Mouse (Mus musculus): ENCODE data around the gene Tcte2. TPM values are rescaled to one million over a fixed set of nuclear protein-coding genes. Genes with fewer than 3 reads are reported as not detected.

The Tcte2 gene
- total RNA-seq, 2 experiments from 2014 or later = 12.9 to 15.9 TPM

DNA sequence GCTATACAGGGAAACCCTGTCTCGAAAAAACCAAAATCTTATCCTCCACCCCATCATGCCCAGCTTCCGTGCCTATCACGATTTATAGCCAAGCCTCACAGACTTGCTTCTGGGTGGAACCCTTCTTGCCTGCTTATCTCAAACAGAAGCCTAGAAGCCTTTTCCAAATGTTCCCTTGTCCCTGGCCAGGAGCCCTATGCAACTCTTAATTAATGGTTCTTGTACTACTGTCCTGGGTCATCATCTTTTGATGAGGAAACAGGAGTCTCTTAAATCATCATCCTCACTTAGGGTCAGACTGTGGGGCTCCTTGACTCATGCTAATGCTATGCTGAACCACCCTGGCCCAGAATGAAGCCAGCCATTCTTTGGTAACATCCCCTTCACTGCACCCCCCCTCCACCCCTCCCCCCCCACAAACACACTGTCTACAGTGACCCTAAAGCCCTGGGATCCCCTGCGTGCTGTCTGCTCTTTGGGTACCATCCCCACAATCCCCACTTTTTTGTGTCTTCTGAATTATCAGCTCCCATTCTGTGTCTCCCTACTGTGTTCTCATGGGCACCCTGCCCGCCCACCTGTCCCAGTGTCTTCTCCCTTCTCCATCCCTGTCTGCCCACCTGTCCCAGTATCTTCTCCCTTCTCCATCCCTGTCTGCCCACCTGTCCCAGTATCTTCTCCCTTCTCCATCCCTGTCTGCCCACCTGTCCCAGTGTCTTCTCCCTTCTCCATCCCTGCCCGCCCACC is 30.5 kb downstream of the Tcte2 start:
- intact Hi-C loops (cut with DNase I) = no loop called here
- no peak for DNase-seq (ENCODE audit: low spot score in 2 of 2)

GRCm38 (mm10) chr17:13726832-13727355 is 34.7 kb downstream of the Tcte2 start:
- intact Hi-C loops (cut with DNase I) = no loop called here
- no peak for DNase-seq (ENCODE audit: low spot score in 2 of 2)

- intact Hi-C loops (cut with DNase I) = no loop called here
- no peak for DNase-seq (ENCODE audit: low spot score in 2 of 2)
These were observed 36.5 kb downstream of the Tcte2 start for GRCm38 (mm10) chr17:13725004-13725550.

- no peak for DNase-seq (ENCODE audit: low spot score in 2 of 2)
- intact Hi-C loops (cut with DNase I) = no loop called here
These were observed 39.2 kb downstream of the Tcte2 start for GRCm38 (mm10) chr17:13722434-13722833.

GRCm38 (mm10) chr17:13721372-13721771 is 40.3 kb downstream of the Tcte2 start:
- no peak for DNase-seq (ENCODE audit: low spot score in 2 of 2)
- intact Hi-C loops (cut with DNase I) = no loop called here

DNA sequence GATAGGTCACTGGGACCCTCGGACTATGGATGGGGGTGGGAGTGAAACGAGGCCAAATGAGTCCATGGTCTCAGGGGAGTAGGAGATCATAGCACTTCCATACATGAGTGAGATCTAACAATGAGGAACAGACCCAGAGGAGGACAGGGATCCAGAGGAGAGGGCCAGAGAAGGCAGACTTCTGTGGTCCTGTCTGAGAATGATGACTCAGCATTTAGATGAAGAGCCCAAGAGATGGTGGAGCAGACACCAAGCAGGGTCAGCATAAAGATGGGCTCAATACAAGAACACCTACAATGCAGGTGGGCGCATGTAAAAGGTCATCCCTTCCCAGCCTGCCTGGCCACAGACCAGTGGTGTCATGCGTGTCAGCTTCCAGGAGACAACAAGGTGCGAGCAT is 41.4 kb downstream of the Tcte2 start:
- intact Hi-C loops (cut with DNase I) = no loop called here

DNA sequence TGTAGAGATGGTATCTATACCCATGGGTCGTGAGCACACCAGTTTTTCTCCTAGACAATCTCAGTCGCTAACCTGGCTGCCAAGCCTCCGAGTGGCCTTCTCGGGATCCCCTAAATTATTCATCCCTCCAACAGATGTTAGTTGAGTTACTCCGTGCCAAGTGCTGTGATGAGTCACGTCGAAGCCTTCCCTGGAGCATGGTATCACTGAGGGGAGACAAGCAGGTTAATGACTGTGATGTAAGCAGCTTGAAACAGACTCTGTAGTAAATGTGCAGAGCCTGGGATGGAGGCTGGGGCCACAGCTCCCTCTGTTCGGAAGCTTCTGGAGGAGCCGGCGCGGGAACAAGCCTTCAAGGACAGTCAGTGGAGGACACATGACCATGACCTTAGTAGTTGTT is 44.2 kb downstream of the Tcte2 start:
- intact Hi-C loops (cut with DNase I) = no loop called here
- DNase-seq (ENCODE audit: low spot score in 2 of 2) = peak in 1 of 2 experiments; percentile 30

More for the DNA sequence above, 41.4 kb downstream of the Tcte2 start:
- DNase-seq (ENCODE audit: low spot score in 2 of 2) = no peak

GRCm38 (mm10) chr17:13716336-13716735 is 45.3 kb downstream of the Tcte2 start:
- intact Hi-C loops (cut with DNase I) = no loop called here

GRCm38 (mm10) chr17:13715511-13715910 is 46.1 kb downstream of the Tcte2 start:
- intact Hi-C loops (cut with DNase I) = no loop called here
- no peak for DNase-seq (ENCODE audit: low spot score in 2 of 2)

More at GRCm38 (mm10) chr17:13716336-13716735, 45.3 kb downstream of the Tcte2 start:
- no peak for DNase-seq (ENCODE audit: low spot score in 2 of 2)

- intact Hi-C loops (cut with DNase I) = no loop called here
- no peak for DNase-seq (ENCODE audit: low spot score in 2 of 2)
These were observed 47.0 kb downstream of the Tcte2 start for GRCm38 (mm10) chr17:13714654-13715053.

DNA sequence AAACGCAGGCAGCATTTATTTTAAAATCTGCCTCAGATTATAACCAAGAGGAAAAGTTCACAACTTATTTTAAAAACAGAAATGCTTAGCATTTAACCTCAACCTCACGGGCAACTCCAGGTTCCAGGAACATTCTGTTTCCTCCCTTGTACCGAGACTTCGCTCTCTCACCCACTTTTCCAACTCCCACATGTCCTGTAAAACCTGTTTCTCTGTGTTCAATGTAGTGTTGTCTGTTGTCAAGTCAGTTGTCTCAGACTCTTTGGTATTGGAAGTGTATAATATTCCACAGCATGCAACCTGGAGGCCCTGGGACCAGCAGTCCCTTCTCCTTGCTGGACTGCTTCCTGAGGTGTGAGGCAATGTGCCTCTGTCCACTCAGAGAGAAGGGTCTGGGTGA is 47.5 kb downstream of the Tcte2 start:
- intact Hi-C loops (cut with DNase I) = no loop called here
- no peak for DNase-seq (ENCODE audit: low spot score in 2 of 2)

DNA sequence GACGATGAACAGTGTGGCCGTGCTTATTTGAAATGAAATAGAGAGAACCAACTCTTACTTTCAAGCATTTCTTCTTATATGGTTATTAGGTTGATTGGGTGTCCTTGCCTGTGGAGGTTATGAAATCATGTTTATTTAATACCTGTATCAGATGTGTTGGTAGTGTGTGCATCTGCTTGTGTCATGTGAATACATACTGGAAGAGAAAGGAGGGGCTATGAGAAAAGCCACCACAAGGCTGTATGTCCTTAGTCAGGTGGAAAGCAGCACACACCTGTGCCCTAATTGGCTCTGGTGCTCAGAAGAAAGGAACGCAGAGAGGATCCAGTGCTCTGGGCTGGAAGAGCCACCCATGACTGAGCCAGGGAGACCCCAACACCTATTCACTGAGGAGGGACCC is 49.1 kb downstream of the Tcte2 start:
- DNase-seq (ENCODE audit: low spot score in 2 of 2) = no peak
- intact Hi-C loops (cut with DNase I) = no loop called here

DNA sequence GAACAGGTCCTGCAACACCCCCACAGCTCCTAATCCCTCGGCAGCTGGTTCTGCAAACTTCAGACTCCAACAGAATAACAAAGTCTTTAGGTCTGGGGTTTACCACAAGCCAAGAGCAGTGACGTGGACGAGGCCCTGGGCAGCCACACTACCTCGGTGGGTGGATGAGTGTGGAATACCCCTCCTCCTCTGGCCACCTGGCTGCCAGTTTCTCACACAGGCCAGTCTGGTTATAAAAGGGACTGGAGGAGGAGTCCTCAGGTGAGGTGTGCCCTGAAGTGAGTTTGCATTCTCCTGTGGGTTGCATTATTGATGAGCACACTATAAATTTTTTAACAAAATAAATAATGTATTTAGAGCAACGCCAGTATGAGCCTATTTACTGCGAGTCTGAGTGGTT is 49.5 kb downstream of the Tcte2 start:
- intact Hi-C loops (cut with DNase I) = no loop called here
- no peak for DNase-seq (ENCODE audit: low spot score in 2 of 2)

GRCm38 (mm10) chr17:13711173-13711572 is 50.5 kb downstream of the Tcte2 start:
- intact Hi-C loops (cut with DNase I) = no loop called here
- DNase-seq (ENCODE audit: low spot score in 2 of 2) = no peak

GRCm38 (mm10) chr17:13705481-13705921 is 56.1 kb downstream of the Tcte2 start:
- intact Hi-C loops (cut with DNase I) = no loop called here
- no peak for DNase-seq (ENCODE audit: low spot score in 2 of 2)

- intact Hi-C loops (cut with DNase I) = no loop called here
- DNase-seq (ENCODE audit: low spot score in 2 of 2) = no peak
These were observed 57.9 kb downstream of the Tcte2 start for GRCm38 (mm10) chr17:13703611-13704320.

- intact Hi-C loops (cut with DNase I) = no loop called here
- no peak for DNase-seq (ENCODE audit: low spot score in 2 of 2)
These were observed 61.3 kb downstream of the Tcte2 start for GRCm38 (mm10) chr17:13700131-13701016.

GRCm38 (mm10) chr17:13699716-13700115 is 61.9 kb downstream of the Tcte2 start:
- intact Hi-C loops (cut with DNase I) = no loop called here
- DNase-seq (ENCODE audit: low spot score in 2 of 2) = no peak

DNA sequence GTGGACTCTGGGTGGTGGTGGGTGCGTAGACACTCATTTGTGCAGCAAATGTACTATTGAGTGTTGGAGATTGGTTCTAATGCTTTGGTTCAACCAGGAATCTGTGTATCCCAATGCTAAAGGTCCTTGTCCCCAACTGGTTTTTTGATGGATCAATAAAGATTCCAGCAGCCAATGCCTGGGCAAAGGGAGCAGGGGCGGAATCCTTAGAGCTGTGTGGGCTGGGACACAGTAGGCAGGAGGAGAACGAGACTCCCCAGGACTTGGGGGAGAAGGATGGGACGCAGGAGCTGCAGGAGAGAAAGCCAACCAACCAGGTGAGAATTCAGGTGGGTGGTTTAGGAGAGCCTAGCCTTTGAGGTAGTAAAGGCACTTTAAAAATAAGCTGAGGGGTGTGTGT is 63.4 kb downstream of the Tcte2 start:
- intact Hi-C loops (cut with DNase I) = no loop called here
- DNase-seq (ENCODE audit: low spot score in 2 of 2) = no peak

All from left cerebral cortex, postnatal 14 days (tissue).